Mouse (Mus musculus) right cerebral cortex, adult 2 months (tissue): ENCODE measurements around the gene Fam205c.

ENCODE experiments used
- DNase-seq, 2 experiments: peaks; one replicate each; pipeline ENCODE4 v3.0.0; 2021 to 2022; ENCODE audit warnings: low spot score in 2 of 2

Gene Fam205c

DNA sequence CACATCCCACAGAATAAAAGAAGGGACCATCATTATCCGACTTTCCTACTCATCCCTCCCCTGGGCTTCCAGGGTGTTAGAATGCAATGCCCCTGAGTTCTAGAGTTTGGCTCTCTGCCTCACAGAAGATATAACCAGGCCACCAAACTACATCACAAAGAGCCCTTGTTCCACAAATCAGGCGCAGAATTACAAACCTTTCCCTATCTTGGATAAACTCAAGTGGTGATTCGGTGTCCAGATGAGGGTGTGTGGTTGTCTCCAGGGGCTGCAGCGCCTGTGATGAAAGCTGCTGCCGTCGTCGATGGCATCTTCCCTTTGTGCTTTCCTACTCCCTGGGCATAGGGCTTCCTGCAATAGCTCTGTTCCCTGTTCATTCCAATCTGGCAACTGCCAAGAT is at the start of gene Fam205c:
Gene Fam205c, minus strand, starts transcription at position 101 of the 400 bp plus-strand sequence.
- DNase-seq = no peak

DNA sequence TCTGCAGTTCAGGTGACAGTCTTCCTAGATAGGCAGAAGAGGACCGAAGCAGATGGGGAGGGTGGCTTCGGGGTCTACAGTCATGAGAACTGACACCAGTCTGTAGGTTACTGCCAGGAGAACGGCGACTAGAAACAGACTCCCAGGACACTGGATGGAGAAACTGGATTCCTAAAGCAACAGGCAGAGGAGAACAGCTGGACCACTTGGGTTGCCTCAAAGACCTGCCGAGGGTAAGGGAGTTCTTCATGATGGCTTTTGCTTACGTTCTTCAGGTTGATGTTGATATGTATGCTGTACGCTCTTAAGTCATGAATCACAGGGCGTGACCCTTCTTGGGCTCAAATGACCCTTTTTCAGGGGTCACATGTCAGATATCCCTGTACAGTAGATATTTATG is 48.4 kb upstream of the Fam205c start:
- DNase-seq = peak; percentile 1 to 2

DNA sequence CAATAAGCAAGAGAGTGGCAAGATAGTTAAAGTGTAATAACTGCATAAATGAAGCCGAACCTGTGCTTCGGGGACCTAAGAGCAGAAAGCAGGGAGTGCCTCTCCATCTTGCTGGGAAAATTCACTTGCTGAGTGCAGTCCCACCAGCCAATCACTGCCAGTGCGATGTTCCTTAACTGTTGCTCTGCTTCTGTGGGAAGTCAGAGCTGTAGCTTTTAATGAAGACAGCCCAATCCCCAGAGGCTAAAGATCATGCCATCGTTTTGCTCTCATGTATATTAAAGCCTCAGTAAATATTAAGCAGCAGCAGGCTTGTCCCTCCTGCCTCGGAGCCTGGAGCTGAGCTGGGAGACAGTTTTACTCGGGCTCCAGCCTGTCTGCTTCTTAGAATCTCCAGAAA is 48.0 kb upstream of the Fam205c start:
- DNase-seq = peak in 1 of 2 experiments; percentile 35

DNA sequence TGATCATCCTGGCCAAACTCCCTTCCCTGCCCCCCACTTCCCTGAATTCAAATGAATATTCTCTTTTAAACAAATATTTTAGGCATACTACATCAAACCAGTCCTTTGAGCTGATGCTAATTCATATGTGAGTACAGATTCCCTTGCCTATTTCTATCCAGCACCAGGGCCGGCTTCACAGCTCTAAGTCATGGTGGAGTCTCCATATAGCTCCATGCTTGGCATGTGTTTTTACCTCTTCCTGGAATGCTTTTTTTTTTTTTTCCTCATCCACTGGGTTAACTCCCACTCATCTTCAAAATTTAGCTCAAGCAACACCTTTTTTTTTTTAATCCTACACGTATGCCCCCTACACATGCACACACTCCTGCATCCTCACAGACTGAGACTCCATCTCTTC is 47.5 kb upstream of the Fam205c start:
- peak in 1 of 2 experiments; percentile 39 for DNase-seq

DNA sequence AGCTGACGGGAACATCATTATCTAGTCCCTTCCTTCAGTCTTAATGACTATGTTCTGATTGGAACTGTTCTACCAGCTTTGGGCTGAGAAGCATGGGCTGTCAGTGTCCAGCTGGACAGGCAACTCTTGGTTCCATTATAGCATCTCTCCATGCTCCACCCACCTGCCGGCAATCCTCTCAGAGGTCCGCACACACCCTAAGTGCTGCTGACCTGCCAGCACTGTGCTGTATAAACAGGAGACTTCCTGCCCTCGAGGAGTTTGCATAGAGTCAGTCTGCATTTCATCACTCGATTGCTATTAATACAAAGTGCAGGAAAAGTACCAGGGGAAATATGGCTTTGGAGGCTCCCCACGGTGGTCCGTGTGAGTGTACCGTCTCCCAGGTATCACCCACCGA is 46.7 kb upstream of the Fam205c start:
- no peak for DNase-seq

DNA sequence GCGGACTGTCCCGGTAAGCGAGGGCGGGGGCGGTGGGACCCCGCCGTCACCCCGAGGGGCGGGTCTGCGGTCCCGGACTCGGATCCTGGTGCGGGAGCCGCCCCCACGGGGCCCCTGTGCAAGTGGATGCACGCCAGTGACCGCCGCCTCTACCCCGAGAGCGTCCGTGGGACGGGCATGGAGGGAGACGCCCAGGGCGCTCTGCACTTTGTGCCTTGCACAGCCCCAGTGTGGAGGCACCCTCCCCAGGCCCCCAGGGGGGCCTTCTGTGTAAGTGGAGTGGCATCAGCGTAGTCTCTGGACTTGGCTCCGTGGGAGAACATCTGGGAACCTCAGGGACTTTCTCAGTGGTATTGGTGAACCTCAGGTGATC is 43.4 kb upstream of the Fam205c start:
- no peak for DNase-seq

DNA sequence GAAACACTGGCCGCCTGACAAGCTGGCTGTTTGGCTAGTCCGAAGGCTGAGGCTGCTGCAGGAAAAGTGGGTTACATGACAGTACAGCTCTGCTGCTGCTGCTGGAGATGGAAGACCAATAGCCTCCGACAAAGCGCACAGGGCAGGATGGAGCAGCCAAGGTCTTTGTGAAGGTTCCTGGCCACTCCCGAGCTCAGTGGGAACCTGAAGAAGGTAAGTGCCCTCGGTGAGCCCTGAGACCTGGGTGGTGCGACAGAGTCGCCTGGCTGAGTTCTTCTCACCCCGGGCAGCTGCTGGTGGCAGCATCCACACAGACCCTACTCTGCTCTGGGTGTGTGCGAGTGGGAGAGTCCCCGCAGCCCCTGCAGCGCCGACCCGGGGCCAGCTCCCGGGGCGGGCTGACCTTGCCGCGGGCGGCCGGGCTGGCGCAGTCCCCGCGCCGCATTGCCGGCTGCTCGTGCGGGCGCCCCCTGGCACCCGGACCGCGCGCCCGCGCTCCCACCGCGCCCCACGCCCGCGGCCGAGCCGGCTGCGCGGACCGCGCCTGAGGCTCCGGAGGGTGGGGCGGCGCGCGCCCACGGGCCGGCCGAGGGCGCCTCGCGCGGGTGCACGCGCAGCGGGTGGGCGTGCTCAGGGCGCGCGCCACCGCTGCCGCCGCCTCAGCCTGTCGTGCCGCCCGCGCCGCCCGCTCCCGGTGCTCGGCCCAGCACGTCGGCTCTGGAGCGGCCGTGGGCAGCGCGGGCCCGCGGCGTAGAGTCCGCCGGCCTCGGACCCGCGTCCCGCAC is 42.8 kb upstream of the Fam205c start, which contains the start of gene Phf24:
Gene Phf24, plus strand, starts transcription at position 44 of the 785 bp plus-strand sequence.
- peak in 1 of 2 experiments; percentile 56 for DNase-seq

DNA sequence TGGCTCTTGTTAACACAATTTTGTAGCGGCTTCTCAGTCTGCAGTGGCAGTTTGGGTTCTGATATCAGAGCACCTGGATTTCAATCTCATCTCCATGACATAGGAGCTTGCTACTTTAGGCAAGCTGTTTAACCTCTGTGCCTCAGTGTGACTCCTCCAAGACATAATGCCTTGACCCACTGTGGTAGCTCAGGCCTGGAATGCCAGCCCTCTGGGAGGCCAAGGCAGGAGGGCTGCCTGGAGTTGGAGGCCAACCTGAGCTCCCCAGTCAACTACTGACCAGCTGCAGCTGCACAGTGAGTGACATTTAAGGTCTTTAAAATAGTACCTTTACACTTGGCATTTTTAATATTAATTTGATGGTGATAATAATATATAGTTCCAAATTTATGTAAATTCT is 41.9 kb upstream of the Fam205c start:
- no peak for DNase-seq

DNA sequence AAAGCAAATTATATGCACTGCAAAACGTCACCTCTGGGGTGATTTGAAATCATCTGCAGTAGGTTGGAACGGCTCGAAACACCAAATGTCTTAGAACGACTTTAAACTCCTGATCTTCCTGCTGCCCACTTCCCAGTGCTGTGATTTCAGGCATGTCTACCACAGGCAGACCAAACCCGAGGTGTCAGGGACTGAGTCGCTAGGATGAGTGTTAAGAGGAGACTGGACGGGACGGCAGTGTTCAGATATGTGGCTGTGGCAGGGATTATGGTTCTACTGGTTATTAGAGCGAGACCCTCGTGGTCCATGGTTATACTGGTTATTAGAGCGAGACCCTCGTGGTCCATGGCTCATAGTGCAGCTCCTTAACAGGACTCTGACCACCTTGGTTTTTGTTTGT is 41.3 kb upstream of the Fam205c start:
- no peak for DNase-seq

DNA sequence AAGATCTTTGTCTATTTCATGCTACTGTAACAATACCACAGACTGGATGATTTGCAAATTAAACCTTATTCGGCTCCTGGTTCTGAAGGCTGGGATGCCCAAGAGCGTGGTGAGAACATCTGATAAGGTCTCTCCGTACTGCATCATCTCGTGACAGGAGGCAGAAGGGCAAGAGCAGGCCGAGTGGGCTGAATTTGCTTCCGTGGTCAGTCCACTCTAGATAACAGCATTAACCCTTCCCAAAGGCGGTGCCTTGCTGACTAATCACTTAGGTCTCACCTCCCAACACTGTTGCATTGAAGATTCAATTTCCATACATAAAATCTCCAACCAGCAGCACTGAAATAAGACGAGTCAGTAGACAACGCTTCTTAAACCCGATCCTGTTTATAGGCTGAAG is 39.4 kb upstream of the Fam205c start:
- no peak for DNase-seq

DNA sequence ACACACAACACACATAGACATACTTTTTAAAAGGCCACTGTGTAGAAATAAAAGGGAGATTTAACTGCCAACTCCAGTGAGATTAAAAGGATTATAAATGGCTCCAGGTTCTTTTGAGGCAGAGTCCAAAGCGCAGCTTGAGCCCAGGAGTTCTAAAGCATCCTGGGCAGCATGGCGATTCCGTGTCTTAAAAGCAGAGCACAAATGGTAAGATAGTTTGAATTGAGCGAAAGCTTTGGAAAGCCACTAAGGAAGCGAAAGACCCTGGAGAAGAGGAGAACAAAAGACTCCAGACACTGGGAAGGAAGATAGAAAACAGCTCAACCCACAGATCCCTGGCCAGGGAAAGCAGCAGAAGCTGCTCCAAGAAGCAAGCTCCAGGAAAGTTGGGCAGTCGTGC is 30.9 kb upstream of the Fam205c start:
- DNase-seq = no peak

DNA sequence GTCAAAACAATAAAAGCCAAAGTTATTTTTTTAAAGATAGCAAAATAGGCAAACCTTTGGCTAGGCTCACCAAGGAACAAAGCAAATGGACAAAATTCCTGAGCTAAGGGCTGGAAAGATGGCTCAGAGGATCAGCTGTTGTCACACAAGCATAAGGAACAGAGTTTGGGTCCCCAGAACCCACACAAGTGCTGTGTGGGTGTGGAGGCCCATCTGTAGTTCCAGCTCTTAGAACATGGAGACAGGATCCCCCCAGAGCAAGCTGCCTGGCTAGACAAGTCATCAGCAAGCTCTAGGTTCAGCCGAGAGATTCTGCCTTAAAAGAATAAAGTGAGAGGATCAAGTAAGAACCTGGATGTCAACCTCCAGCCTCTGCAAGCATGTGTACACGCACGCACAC is 30.5 kb upstream of the Fam205c start:
- DNase-seq = no peak

DNA sequence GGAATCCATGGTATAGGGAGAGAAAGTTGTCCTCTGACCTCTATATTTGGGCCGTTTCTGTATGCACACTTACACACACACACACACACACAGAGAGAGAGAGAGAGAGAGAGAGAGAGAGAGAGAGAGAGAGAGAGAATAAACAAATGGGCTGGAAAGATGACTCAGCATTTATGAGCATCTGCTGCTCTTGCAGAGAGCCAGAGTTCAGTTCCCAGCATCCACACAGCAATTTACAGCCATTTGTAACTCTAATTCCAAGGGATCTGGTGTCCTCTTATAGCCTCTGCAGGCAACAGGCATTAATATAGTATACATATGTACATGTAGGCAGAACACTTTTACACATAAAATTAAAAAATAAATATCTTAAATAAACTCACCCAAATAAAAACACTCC is 29.9 kb upstream of the Fam205c start:
- DNase-seq = no peak

DNA sequence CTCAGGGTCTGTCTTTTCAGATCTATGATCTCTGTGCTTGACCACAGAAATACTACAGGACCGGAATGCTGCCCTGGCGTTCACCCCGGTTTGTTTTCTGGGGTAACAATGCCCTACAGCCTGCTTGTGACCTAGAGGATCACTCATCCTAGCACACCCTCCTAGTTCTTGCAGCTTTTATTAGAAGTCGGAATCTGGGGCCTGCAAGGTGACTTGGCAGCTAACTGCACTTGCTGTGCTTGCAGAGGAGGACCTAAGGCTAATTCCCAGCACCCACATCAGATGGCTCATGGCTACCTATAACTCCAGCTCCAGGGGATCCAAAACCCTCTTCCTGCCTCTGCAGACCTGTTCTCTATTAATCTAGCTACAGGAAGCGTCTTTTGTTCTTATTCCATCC is 28.7 kb upstream of the Fam205c start:
- no peak for DNase-seq

DNA sequence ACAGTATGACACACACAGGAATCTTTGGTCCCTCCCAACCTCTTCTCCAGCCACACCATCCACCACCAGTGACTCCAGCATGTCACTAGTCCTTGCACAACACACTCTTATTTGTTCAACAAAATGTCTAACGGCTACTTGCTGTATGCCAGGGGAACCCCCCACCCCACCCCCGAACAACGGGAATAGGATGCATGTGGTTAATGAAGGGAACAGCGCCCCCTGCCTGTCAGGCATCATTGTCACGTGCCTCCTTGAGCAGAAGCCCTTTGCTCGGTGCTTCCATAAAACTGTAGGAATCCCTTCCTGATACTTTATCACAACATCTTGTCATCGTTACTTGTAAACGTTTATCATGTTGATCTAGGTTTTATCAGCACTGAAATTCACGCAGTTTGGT is 28.1 kb upstream of the Fam205c start:
- DNase-seq = no peak

DNA sequence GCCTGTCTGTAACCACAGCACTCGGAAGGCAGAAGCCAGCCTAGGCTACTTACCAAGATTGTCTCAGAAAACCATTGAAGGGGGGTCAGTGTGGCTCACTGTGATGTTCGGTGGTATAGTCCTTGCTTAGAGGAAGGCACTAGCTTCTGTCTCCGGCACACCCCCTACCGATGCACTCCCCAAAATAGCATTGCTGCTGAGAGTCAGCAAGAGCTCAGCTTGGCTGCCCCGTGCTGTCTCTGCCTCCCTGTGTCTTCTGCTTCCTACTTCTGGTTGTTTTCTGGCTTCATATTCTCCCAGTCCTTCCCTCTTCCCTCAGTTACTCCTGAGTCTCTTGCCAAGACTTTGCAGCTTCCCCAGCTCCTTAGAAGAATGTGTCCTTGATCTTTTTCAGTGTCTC is 26.8 kb upstream of the Fam205c start:
- DNase-seq = peak; percentile 64 to 69

DNA sequence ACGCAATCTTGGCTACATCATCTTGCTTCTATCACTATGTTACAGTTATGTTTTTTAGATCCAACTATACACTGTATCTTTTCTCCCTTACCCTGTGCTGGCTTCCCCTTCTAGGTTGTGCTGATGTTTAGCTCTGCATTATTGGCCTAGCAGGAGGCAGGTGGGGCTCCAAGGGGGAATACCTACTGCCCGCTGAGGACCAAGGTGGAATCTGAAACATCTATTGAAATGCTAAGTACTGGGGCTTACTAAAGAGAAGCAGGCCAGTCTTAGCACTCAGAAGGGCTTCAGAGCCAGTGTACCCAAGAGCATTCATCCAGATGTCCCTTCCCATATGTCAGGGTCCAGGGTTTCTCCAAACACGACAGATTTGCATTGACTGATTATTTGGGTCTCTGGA is 24.9 kb upstream of the Fam205c start:
- DNase-seq = no peak

DNA sequence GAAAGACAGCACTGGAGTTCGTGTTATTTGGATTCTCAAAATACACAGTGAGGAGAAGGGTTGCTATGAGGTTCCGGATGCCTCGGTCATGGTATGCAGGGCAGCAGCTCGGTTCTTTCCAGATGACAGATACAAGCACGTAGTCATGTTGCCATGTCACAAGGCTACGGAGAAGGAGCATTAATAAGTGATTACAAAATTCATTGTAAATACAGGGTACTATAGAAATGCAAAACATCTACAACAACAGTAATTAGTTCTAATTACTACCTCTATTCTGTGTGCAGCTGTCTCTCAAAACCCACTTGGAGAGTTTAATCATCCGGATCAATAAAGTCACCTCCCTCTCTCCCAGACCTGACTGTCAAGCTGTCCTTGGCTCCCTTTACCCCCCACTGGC is 21.1 kb upstream of the Fam205c start:
- no peak for DNase-seq

DNA sequence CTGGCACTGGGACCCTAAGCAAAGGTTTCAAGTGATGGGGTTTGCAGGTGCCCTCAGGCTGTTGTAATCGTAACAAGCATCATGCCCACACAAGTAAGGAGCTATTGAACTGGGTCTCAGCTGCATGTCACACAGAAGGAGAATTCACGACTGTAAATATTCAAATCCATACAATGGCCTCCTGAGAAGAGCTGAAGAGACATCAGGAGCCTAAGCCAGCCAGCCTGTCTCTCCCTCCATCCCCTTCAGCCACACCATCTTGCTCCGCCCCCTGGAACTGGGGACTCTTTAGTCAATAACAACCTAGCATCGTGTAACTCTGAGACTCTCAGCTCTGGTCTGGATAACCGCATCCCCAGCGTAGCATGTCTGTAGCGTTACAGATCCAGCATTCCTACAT is 17.1 kb upstream of the Fam205c start:
- DNase-seq = no peak

DNA sequence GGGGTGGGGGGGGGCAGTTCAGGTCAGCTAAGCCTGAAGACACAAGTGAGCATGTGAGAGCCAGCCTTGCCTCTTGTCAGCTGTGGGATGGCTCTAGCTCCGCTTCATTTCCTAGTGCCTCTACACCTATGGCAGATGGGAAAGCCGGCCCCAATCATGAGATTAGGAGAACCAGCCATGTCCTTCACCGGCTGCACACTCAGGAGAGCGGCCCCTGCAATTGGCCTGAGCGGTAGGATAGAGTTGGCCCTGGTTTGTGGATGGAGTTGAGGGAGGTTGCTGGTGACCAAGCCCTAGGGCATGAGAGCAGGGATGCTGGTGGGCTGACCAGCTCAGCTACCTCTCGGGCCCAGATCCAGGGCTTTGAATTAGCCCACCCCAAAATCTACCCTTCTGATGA is 14.8 kb upstream of the Fam205c start:
- no peak for DNase-seq

DNA sequence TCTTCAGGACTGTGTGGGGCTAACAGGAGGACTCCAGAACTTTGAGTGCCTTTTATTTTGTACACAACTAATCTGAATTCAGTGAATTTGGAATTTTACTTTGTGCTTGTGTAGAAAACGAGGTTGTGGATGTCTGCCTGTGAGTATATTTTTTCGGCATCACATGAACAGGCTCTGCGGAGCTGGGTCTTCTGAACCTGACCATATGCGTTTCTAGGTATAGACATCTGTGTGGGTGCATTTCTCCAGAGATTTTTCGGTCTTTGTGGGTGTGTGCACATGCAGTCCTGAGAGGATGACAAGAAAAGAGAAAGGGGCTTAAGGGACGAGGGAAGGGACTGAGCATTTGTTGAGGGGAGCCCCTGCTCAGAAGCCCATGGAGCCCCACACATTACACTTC is 12.9 kb upstream of the Fam205c start:
- DNase-seq = peak; percentile 51 to 57

DNA sequence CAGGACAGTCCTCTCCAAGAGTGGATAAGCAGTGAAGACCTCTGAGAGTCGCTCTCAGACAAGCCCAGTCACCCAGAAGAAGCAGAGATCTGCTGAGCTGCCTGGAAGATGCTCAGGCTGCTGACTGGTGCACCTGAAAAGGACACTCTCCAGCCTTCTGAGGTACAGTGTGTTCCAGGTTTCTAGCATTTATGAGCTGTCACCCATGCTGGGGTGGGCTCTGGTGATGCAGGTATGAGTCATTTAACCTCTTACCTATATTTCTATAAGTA is 6.6 kb upstream of the Fam205c start:
- no peak for DNase-seq

DNA sequence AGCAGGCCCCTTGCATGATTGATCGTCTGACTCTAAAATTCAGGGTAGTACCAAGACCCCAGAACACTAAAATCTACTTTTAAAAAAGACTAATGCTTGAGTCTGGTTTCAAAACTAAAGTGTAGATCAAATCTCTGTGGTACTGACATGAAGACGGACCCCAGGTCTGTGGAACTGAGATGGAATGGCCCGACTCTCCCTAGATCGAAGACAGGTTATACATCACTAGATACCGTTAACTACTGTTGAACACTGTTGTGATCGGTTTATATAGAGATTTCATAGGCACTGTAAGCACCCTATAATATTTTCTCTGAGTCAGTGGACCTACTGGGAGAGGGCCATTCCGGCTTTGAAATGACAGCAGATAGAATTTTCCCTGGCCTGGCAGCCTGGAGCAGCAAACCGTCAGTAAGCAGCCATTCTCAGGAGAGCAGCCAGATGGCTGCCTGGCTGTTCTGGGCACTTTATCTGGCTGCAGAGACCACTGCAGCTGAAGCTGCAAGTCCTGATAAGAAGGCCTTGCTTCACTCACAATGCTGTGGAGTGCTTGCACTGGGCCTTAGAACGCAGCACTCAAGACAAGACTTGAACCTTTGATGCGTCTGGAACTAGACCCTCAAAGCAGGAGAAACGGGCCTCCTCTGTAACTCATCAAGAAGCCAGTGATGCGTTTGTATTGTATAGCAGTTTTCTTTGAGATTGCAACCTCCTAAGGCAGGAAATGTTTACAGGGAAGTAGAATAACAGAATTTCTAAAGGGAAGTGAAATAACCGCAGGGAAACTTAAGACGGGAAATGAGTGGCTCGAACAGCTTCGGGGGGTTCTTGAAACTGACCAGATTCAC is 6.0 kb upstream of the Fam205c start:
- DNase-seq = no peak
